Mouse (Mus musculus) spleen, adult 18-20 months (tissue): ENCODE data around the gene Lrp8.

Experiments
- DNase-seq, 2 experiments: peaks; one replicate each; pipeline ENCODE4 v3.0.0; 2022; ENCODE audit warnings: mixed read lengths in 2 of 2

Lrp8 gene

DNA sequence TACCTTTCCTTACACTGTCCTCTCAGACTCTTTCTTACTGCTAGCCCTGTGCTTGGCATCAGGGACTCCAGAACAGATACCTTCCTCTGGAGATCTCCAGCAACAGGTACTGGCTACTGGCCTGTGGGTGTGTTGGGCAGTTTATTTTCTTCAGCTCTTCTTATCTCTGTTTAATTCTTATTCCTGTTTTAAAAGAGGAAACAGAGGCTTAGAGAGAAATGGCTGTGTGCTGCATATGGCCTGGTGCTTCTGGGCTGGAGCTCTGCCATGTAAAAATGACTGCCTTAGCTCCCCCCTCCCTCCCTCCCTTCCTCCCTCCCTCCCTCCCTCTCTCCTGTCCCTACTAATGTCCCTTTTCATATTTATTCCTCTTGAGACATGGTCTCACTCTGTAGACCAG lies 6.6 kb downstream of the Lrp8 start:
- DNase-seq = no peak

DNA sequence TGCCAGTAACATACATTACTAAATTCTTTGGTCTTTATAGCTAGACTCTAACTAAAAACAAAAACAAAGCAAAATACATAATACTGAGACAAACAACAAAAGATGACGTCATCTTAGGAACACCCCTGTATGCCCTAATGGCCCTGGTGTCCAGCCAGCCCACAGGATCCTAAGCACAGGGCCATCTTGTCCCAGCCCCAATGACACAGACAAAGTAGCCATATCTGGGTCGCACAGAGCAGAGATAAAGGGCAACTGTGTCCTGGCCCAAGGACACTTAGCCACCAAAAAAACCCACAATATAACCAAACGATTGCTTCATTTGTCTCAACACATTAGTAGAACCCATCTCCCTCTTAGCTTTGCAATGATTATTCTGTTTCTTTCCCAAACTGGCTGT lies 8.9 kb downstream of the Lrp8 start:
- DNase-seq = no peak

DNA sequence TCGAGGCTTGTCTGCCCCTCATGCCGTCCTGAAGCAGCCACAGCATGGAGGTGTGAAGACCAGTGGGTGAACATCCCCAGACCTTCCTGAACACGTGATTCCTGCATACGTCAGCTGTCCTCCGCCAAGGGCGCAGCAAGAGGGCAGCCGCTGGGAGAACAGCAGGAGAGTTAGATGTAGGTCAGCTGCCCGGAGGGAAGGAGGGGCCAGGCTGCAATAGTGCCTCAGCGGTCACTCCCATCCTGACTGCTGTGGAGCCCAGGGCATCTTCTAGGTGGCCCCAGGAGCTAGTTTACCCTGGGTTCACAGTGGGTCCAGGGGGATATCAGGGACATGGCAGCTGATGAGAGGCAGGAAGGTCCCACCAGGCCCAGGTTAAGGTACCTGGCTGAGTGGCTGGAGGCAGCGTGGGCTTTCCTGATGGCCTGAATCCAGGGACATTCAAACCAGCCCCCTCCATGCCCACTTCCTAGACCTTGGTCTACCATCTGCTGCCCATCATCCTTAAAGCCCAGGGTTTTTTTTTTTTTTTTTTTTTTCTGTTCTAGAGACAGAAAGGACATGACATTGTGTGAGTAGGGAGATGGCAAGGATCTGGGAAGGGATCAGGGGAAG lies 9.8 kb downstream of the Lrp8 start:
- no peak for DNase-seq

DNA sequence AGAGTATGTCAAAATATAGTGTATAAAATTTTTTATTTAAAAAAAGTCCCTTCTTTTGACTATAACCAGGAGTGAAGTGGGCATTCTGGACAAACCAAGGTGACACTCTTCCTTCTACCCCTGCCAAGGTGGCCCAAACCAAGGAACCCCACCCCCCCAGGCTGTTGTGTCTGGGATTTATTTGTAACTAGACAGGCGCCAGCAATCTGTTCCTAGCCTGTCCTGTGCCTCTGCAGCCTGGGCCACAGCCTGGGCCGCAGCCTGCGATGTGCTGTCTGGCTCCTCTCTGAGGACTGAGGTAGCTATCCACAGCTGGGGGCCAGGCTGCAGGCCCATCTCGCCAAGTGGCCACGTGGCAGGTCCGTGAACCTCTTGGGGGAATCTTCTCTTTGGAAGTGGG lies 10.3 kb downstream of the Lrp8 start:
- no peak for DNase-seq

DNA sequence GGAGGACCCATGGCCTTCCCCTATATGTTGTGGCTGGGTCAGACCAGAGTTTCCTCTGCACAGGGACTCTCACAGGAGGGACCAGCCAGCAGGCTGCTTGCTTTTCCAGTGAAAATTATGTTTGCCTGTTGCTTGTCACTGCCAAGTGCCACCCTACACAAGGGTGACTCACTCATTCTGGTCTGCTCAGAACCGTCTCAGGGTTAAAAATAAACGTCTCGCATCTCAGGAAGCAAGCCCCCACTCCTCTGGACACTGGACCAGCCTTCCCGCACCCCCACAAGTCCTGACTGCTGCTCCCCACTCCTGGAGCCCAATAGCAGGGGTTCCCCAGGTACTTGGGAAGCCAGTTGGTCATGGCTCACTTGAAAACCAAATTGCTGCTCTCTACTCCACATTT lies 14.4 kb downstream of the Lrp8 start:
- DNase-seq = no peak

DNA sequence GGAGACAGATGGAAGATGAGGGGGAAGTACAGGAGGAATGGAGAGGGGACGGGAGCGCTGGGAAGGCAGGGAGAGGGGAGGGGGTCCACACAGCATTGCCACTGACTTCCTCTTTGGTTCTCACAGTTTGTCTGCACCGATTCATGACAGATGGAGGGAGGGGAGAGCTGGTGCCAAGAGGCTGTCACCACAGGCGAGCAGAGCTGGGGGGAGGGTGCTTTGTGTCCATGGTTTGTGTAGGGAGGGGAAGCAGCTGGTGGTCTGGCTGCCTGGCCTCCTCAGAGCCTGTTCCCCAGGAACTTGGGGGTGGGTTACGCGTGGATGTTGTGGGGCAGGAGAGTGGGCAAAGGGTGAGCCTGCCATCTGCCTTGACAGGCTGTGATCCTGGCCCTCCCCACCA lies 15.4 kb downstream of the Lrp8 start:
- DNase-seq = no peak

DNA sequence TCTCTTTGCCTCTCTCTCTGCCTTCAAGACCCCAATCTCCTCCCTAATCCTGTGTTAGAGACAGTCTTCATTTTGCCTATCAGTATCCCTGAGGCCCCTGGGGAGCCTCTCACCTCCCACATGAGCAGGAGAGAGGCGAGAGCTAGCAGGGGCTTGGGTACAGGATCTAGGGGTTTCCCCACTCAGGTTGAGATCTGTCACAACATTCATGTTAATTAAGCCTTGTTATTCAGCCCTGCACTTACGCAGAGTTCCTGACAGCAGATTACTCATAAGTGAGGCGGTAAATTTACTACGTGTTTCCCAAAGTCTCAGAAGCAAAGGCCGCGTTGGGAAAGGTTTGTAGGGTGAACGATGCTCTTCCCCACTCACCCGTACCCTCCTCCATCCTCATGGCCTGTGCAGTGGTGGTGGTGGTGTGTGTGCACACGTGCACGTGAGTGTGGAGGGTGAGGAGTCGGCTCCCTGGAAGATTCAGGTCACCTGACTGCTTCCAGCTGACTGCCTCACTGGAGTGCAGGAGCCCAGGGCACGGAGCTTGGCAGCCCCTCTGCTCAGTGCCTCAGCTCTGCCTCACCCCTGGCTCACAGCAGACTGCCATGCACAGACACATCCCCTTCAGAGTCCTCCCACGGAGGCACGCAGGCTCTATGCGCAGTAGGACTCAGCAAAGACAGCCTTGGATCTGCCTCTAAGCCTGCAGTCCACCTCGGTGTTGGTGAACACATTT lies 18.1 kb downstream of the Lrp8 start:
- DNase-seq = no peak

DNA sequence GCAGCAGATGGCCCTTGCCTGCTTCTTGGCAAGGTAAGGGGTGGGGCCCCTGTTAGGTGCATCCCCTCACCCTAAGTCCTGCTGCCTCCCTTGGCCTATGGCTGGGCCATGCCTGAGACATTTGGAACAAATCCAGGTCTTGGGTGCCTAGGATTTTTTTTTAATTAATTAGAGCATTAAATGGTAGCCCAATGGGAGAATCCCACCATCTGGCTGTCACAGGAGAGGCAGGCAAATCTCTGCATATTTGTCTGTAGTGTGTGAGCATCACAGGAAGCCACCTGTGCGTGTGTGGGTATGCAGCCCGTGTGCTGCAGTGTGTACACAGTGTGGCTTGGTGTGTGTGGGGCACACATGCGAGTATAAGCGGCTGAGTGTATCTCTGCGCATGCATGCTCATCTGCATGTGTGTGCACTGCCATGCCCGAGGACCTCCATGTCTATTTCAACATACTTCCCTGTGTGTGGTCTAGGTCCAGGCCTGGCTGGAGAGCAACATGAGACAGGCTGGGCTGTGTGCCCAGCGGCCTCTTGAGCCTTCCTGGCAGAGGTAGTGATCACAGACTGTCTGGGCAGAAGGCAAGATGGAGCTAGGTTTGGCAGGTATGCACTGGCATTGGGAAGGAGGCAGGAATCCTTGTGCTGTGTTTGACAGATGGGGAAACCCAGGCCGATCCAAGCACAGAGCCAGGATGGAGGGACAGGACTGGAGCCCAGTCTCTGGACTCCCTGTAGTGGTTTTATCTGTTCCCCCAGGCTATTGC lies 19.0 kb downstream of the Lrp8 start:
- no peak for DNase-seq

DNA sequence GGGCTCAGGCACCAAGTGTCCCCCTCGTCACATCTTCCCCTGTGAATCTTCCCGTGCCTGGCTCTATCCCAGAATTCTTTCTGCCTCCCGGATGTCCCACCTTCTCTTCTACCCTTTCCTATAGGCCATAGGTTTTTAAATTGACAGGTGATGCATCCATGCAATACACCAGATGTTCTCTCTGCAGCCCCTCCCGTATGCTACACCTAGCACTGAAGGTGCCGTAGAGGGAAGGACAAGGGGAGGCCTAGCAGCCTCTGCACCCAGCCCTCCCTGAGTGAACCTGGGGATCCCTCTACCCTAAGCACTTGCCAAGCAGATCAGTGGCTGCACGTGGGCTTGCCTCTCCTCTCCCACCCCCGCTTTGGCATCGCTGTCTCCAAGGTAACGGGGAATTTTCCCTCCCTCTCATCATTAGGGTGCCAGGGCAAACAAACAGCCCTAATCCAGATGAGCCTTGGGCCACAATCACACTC lies 20.9 kb downstream of the Lrp8 start:
- DNase-seq = no peak

DNA sequence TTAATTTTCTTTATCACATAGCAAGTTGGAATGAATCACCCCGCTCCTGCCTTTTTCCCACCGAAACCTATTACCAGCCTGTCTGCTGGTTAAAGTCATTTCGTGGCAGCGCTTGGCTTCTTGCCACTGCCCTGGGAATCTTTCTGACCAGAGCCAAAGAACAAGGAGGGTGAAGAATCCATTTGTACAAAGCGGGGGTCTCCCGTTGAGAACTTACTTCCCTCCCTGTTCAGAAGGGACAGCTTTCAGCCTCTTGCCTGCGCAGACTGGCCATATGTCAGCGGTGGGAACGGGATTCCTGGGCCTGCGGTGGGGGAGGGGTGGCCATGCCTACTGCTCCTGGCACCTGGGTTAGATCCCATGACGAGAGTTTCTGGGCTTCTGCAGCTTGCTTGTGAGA lies 21.4 kb downstream of the Lrp8 start:
- DNase-seq = no peak

DNA sequence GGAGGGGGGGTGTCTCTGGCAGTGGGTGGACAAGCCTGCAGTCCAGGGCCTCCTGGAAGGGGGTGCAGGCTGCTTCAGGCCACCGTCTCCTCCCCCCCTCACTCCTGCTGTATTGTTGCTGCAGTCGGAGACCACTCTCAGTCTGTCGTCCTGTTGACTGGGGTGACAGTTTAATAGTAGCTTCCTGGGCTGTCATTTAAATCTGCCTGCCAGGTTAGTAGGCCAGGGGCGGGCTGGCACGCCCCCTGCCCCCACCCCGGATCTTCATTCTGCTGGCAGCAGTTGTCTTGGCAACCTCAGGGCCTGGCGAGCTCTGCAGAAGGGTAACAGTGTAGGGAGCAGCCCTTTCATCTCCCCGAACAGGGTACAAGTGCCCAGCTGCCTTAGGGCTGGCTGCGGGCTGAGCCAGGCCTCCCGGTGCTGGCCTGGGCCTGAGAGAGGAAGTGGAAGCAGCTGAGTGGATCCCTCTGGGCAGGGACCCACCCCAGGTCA lies 26.7 kb downstream of the Lrp8 start:
- DNase-seq = no peak

DNA sequence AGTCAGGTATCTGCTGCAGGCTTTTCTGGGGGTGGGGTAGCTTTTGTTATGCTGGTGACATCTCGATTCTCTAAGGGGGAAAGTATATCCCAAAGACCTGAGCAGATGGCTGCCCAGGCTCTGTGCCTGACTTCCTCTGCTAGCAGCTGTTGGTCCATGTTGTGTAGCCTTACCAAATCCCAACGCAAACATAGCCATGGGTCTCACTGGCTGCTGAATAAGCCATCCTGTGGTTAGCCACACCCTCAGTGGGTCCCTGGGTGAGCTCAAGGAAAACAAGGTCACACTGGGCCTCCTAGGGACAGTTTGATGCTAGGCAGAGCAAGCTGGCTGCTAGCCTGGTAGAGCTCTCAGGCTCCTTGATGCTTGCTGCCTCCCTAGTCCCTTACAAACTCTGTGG lies 27.6 kb downstream of the Lrp8 start:
- DNase-seq = no peak

DNA sequence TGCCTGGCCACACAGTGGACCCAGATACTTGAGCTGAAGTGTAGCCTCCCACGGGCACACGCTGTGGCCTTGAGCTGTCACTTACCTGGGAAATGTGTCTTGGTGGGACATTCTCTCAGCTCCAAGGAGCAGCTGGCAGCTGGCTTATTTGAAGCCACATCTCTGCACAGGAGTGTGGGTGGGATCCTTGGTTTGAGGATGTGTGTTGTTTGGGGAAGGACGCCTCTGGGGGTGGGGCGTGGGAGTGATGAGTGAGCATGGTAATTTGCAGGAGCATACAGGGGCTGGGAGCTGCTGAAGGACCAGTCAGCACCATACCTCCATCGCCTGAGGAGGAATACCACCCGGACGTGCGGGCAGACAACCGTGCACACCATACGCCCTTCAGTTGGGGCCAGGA lies 28.1 kb downstream of the Lrp8 start:
- DNase-seq = no peak

DNA sequence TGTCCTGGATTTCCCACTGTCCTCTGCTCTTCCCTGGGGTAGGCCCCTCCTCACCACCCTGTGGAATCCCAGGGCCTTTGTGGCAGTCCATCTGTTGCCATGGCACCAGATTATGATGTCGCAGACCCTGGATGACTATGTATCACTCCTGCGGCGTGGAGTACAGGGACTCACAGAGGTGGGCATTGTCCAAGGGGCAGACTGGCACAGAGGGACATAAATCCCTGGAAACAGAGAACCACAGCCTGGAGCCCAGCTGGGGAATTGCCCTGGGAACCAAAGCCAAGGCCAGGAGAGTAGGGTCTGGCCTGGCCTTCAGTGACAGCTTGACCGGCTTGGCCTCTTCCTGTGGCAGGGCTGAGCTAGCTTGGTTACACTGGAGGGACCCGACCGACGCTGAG lies 28.8 kb downstream of the Lrp8 start:
- no peak for DNase-seq

DNA sequence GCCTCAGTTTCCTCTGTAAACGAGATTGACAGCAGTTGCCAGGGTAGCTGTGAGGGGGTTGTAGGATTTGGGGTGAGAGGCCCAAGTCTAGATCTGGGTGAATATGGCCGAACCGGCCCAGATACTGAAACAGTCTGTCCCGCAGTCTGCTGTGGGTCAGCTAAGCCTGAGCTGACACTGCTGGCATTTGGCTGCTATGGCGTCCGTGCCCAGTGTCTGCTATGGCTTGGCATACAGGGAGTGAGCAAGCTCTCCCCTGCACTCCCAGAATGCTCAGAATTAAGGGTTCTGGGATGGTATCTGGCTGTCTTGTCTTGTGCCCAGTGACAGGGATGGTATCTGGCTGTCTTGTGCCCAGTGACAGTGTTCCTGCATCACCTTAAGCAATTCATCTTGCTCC lies 29.6 kb downstream of the Lrp8 start:
- DNase-seq = no peak

DNA sequence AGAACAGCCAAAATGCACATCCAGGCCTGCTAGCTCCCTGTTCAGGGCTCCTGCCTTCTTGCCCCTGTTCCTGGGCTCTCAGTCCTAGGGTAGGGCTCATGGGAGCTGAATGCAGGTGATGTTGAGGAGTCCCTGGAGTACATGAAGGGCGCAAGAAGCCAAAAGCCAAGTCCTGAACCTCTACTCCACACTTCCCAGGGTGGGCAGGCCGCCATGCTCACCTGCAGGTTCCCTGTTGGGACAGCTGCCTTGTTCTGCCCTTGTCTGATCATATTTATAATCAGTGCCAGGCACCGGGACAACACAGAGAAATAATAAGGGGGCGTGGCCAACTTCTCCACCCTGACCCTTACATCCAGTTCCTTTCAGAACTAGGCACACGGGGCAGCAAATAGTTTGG lies 31.5 kb downstream of the Lrp8 start:
- DNase-seq = no peak

DNA sequence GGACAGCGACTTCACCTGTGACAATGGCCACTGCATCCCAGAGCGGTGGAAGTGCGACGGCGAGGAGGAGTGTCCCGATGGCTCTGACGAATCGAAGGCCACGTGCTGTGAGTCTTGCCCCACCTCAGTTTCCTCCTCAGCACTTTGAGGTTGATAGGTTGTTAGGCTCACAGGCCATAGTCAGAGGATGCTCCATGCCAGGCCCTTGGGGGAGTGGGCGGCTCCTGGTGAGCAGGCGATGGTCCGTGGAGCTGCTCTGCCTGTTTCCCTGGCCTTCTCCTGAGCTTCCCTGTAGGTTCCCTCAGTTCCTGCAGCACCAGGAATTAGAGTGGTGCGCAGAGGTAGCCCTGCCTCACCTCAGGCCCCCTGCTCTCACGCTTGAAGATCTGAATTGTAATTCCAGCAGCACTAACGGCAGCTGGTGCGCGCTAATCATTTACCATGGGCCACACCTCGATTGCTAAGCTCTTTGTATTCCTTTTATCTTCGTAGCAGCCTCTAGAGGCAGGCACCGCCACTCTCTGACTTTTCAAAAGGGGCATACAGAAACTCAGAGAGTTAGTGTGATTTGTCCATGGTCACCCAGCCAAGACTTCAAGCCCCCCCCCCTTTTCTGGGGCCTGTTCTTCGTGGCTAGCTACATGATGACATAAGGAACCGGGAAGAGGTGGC lies 32.7 kb downstream of the Lrp8 start:
- no peak for DNase-seq

DNA sequence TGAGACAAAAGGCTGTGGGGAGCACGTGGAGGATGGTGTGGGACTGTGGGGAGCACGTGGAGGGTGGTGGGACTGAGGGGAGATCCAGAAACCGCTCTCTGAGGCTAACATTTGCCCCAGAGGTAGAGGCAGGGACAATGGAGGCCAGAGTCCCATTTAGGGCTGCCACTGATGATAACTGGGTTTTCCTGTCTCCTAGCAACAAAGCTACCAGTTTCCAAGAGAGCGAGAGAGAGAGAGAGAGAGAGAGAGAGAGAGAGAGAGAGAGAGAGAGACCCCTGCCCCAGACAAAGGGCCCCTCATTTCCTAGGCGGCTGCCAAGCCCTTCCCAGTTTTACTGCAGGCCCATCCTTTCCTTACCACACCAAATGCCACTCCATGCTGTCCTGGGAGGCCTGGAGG lies 33.4 kb downstream of the Lrp8 start:
- no peak for DNase-seq

DNA sequence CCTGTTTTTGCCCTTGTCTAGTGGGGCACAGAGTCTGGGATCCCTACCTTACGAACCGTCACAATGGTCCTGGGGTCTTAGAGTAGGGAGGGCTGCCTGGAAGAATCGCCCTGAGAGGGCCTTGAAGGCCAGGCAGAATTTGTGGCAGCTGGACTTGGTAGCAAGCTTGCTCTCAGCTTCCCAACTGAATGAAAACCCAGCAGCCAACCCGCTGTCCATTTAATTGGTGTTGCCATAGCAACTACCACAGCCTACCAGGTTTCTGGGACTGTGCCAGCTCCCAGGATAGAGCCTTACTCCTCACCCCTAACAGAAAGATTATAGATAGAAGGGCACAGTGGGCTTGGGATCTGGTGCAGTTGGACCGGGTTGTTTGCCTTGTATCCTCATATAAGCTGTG lies 34.7 kb downstream of the Lrp8 start:
- DNase-seq = no peak

DNA sequence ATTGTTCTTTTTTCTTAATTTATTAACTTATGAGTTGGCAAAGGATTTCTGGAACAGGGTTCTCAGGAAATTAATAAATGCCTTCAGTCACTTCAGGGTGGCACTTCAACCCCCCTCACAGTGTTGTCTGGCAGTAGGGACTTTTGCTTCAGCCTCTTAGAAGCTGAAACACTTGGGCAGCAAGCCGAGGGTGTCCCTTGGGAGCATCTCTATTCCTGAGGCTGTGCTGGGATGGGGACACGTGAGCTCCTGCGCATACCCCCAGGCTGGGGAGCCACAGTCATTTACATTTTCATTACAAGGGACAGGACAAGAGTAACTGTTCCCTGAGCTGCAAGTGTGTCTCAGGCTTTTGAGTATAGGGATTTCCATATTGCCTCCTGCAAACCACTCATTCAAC lies 35.8 kb downstream of the Lrp8 start:
- no peak for DNase-seq

DNA sequence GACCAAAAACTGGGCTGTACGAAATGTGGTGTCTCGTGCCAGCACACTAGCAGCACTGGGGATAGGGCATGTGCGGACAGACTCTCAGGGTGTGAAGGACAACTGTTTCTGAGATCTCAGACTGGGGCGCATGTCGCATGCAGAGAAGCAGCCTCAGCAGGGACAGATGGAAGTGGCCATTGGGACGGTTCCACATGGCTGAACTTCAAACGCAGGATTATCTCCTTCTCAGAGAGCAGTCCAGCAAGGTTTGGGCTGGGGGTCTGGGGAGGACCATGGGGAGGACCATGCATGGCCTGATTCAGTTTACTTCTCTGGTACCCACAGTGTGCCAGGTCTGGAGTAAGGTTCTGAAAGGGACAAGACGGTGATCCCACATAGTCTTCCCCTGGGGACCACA lies 41.6 kb downstream of the Lrp8 start:
- no peak for DNase-seq

DNA sequence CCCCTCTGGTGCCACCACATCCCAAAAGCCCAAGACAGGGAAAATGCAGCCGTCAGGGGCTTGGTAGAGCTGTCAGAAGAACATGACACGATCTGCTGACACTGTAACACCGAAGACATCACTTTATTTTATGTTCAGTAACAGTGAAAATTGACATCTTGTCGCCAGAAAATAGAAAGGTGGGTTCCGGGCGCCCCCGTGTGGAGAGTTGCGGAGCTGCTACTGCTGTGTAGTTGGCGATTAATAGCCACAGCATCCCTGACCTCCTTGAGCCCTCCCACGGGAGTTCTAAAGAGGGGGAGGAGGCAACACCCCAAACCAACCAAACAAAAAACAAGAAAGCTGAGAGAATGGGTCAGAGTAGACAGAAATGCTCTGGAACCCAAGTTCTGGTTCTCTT lies 42.9 kb downstream of the Lrp8 start:
- peak; percentile 31 to 73 for DNase-seq

DNA sequence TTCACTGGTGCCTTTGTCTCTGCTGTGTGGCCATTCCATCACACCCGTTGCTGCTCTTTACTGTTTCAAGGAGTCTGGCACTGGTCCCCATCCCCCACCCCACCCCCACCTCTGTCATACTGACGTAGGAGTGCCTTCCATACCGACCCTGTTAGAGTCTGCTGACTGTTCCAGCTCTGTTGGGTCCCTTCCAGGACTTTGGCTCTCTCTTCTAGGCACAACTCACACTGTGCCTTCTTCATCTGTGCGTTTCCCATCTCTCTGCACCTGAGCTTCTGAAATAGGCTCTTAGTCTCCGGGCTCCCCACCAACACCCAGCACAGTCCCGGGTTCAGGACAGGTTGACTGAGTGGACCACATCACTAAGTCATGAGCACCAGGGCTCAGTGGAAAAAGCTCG lies 44.7 kb downstream of the Lrp8 start:
- DNase-seq = no peak
